Mouse (Mus musculus) liver, adult 2 months (tissue): ENCODE measurements around the gene Nrxn2. TPM values are rescaled to one million over a fixed set of nuclear protein-coding genes. Genes with fewer than 3 reads are reported as not detected.

Experiments
- DNase-seq: peaks from one replicate; pipeline ENCODE4 v3.0.0-alpha.2; 2011; ENCODE audit warnings: low read depth, low spot score; ENCODE audit errors: extremely low read depth
- H3K27ac ChIP-seq: fragments of 200-500 bp; replicated peaks from 2 replicates; pipeline ENCODE4 v1.5.1; 2012; ENCODE audit warnings: low read depth, mild to moderate bottlenecking, control low read depth, inconsistent platforms, low read length; ENCODE audit not compliant: insufficient read depth
- H3K27me3 ChIP-seq: fragments of 200-500 bp; 2 replicates; pipeline ENCODE4 v1.6.1; 2012; ENCODE audit warnings: mild to moderate bottlenecking, moderate library complexity, low read length, inconsistent platforms; ENCODE audit not compliant: control insufficient read depth, insufficient read depth
- H3K36me3 ChIP-seq: fragments of 200-500 bp; 2 replicates; pipeline ENCODE4 v1.6.1; 2012; ENCODE audit warnings: low read length, inconsistent platforms; ENCODE audit not compliant: control insufficient read depth, insufficient read depth
- H3K4me1 ChIP-seq: fragments of 200-500 bp; 2 replicates; pipeline ENCODE4 v1.6.1; 2011; ENCODE audit warnings: low read length; ENCODE audit not compliant: control insufficient read depth, insufficient read depth
- H3K4me3 ChIP-seq: fragments of 200-500 bp; 2 replicates; pipeline ENCODE4 v1.5.1; 2011; ENCODE audit warnings: low read depth, mild to moderate bottlenecking, control low read depth, low read length, moderate library complexity; ENCODE audit not compliant: insufficient read depth
- H3K79me2 ChIP-seq: fragments of 200-500 bp; 2 replicates; pipeline ENCODE4 v1.6.1; 2012; ENCODE audit warnings: inconsistent platforms, mild to moderate bottlenecking, low read length, moderate library complexity; ENCODE audit not compliant: control insufficient read depth, insufficient read depth
- H3K9ac ChIP-seq: fragments of 200-500 bp; 2 replicates; pipeline ENCODE4 v1.6.1; 2012; ENCODE audit warnings: low read depth, mild to moderate bottlenecking, control low read depth, inconsistent platforms, low read length
- CTCF ChIP-seq: fragments of 200-500 bp; IDR thresholded peaks from 2 replicates; pipeline ENCODE4 v1.5.1; 2011; ENCODE audit warnings: low read depth, low read length, control low read depth
- POLR2A ChIP-seq: fragments of 200-500 bp; IDR thresholded peaks from 2 replicates; pipeline ENCODE4 v1.6.1; 2011; ENCODE audit warnings: low read length, control low read depth; ENCODE audit not compliant: insufficient read depth; ENCODE audit errors: extremely low read depth
- WGBS: fragments of 180-500 bp; shearing (Covaris S2); methylation state at CpG from one replicate; pipeline ENCODE4 v1.1.7; 2018; 5-methylcytosine and 5-hydroxymethylcytosine counted together
- polyA plus RNA-seq: library from polyadenylated mRNA; depleted of rRNA; stranded (reverse); fragments of >200 nt; gene quantifications from 2 replicates; pipeline ENCODE4 v1.2.3, GENCODE M21; 2012
- total RNA-seq: library from RNA; depleted of rRNA; stranded (reverse); fragments of >200 nt; gene quantifications from 2 replicates; pipeline ENCODE4 v1.2.3, GENCODE M21; 2014

The Nrxn2 gene
- total and polyA plus RNA-seq, 2 experiments: 0.28 to 1.2 TPM

DNA sequence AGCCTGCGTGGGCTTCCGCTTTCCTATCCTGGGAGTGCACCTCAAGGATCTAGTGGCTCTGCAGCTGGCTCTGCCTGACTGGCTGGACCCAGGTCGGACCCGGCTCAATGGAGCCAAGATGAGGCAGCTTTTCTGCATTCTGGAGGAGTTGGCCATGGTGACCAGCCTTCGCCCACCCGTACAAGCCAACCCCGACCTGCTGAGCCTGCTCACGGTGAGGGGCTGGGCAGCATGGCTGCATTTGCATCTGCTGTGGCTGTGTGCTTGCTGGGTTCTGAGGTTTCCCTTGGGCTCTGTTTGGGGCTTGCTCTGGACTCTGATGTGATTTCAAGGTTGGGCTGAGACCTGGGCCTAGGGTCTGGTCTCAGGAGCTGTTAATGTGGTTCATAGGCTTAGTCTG lies 11.4 kb upstream of the Nrxn2 start:
- no peaks in the 10 kb centered on the region for H3K27me3 ChIP-seq
- DNase-seq: no peak
- H3K79me2 ChIP-seq: no peaks in the 10 kb centered on the region
- no peak overlapping the region for H3K9ac ChIP-seq
- 96% methylated on average over 8 of the region's 8 CpGs for WGBS
- H3K27ac ChIP-seq: no peak overlapping the region
- H3K4me1 ChIP-seq: peaks cover 6% of the 10 kb centered on the region; the same call in 1 of the 2 replicates
- H3K4me3 ChIP-seq: no peak overlapping the region
- no peak for TF ChIP-seq CTCF
- no peak for TF ChIP-seq POLR2A
- no peaks in the 10 kb centered on the region for H3K36me3 ChIP-seq

- H3K79me2 ChIP-seq: no peaks in the 10 kb centered on the region
- peaks cover 6% of the 10 kb centered on the region; the same call in 1 of the 2 replicates for H3K4me1 ChIP-seq
- whole genome bisulfite sequencing: 50% methylated on average over 16 of the region's 16 CpGs
- H3K27me3 ChIP-seq: no peaks in the 10 kb centered on the region
- no peak overlapping the region for H3K4me3 ChIP-seq
- H3K36me3 ChIP-seq: no peaks in the 10 kb centered on the region
- TF ChIP-seq CTCF (no peak), POLR2A (no peak)
- DNase-seq: peak; percentile 77
- H3K27ac ChIP-seq: no peak overlapping the region
- no peak overlapping the region for H3K9ac ChIP-seq
Measured at GRCm38 (mm10) chr19:6407816-6408510, 10.6 kb upstream of the Nrxn2 start.

DNA sequence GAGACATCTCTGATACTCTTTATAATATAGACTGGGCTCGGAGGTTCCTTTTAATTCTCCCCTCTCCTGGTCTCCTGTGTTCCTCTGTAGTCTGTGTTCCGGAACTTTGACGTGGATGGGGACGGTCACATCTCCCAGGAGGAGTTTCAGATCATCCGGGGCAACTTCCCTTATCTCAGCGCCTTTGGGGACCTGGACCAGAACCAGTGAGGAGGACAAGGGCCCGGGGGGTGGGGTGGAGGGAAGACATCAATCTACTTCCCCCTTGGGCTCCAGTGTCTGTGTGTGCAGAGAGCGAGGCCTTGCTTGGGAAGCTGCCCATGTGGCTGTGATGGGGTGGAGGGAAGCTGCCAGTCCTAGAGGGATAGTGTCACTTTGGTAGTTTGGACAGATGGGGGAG lies 9.8 kb upstream of the Nrxn2 start:
- Histone ChIP-seq H3K27ac (no peak overlapping the region), H3K27me3 (no peaks in the 10 kb centered on the region), H3K4me3 (no peak overlapping the region), H3K4me1 (peaks cover 6% of the 10 kb centered on the region; the same call in 1 of the 2 replicates), H3K9ac (no peak overlapping the region), H3K36me3 (no peaks in the 10 kb centered on the region), H3K79me2 (no peaks in the 10 kb centered on the region)
- TF ChIP-seq CTCF (no peak), POLR2A (no peak)
- DNase-seq: peak; percentile 37
- 68% methylated on average over 8 of the region's 8 CpGs for WGBS

DNA sequence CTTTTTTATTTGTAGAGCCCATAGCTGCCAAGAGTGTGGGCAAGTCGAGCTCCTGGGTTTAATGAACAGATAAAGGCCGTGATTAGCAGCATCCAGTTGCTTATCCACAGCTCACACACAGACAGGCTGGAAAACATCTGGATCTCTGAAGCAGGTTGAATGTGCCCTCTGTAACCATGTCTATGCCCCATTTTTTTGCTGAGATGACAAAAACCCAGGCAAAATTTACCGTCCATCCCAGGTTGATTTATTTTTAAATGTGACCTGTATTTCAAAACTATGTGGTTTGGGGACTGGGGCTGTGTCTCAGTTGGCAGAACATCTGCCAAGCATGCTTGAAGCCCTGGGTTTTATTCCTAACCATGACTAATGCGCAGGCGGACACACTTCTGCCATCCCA lies 9.4 kb upstream of the Nrxn2 start:
- Histone ChIP-seq H3K9ac (no peak overlapping the region), H3K27ac (no peak overlapping the region), H3K4me1 (peaks cover 6% of the 10 kb centered on the region; the same call in 1 of the 2 replicates), H3K4me3 (no peak overlapping the region), H3K27me3 (no peaks in the 10 kb centered on the region), H3K79me2 (no peaks in the 10 kb centered on the region), H3K36me3 (no peaks in the 10 kb centered on the region)
- TF ChIP-seq POLR2A: no peak
- no peak for TF ChIP-seq CTCF
- DNase-seq: no peak
- WGBS: 59% methylated on average over 5 of the region's 5 CpGs

DNA sequence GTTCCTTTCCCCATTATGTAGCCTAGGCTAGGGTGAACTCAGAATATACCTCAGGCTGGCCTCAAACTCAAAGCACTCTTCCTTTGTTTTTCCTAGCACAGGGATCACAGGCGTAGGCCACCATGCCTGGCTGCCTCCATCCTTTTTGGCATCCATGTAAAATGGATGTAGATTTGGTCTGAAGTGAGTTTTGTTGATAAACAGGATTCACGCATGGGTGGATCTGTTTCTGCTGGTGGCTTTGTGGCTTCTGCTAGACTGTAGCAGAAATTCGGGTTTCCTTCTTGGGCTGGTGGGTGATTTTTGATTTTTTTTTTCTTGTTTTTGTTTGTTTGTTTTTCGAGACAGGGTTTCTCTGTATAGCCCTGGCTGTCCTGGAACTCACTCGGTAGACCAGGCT lies 8.6 kb upstream of the Nrxn2 start:
- Histone ChIP-seq H3K4me1 (peaks cover 6% of the 10 kb centered on the region; the same call in 1 of the 2 replicates), H3K9ac (no peak overlapping the region), H3K79me2 (no peaks in the 10 kb centered on the region), H3K27ac (no peak overlapping the region), H3K27me3 (no peaks in the 10 kb centered on the region), H3K36me3 (no peaks in the 10 kb centered on the region), H3K4me3 (no peak overlapping the region)
- no peak for DNase-seq
- WGBS: 91% methylated on average over 5 of the region's 5 CpGs
- TF ChIP-seq POLR2A (no peak), CTCF (no peak)

DNA sequence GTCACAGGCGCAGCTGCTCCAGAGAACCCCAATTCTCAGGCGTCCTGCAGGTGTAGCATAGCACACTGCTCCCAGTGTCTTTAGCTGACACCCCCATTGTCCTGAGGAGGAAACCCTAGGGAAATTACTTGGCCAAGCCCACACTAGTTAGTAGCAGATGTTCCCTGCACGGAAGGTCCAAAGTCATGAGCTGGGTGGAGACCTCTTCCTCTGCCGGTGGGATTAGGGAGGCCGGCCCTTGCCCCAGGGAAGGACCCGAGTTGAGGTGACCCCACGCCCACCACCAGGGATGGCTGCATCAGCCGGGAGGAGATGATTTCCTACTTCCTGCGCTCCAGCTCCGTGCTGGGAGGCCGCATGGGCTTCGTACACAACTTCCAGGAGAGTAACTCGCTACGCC lies 5.7 kb upstream of the Nrxn2 start:
- Histone ChIP-seq H3K79me2 (no peaks in the 10 kb centered on the region), H3K4me3 (no peak overlapping the region), H3K4me1 (peaks cover 5% of the 10 kb centered on the region; the same call in 1 of the 2 replicates), H3K27me3 (peaks cover 4% of the 10 kb centered on the region; the same call in 1 of the 2 replicates), H3K36me3 (no peaks in the 10 kb centered on the region), H3K9ac (no peak overlapping the region), H3K27ac (no peak overlapping the region)
- no peak for TF ChIP-seq CTCF
- no peak for TF ChIP-seq POLR2A
- 76% methylated on average over 14 of the region's 14 CpGs for WGBS
- no peak for DNase-seq
